Mouse (Mus musculus) liver, embryonic 13.5 days (tissue): Measurements from ENCODE around the gene Lamb1. TPM values are rescaled to one million over a fixed set of nuclear protein-coding genes. Genes with fewer than 3 reads are reported as not detected.

ENCODE experiments used
- ATAC-seq: fragments of 200-750 bp; cut with Nextera tagmentation; 2 replicates; pipeline ENCODE4 v1.8.0; 2017; ENCODE audit warnings: low read depth, mild to moderate bottlenecking, moderate number of reproducible peaks, moderate library complexity
- DNase-seq: peaks from one replicate; pipeline ENCODE4 v3.0.0; 2022
- H3K27ac ChIP-seq: fragments of 300-500 bp; sonication (generic); 2 replicates; pipeline ENCODE4 v1.5.1; 2015; ENCODE audit warnings: moderate library complexity, mild to moderate bottlenecking, inconsistent platforms
- H3K27me3 ChIP-seq: fragments of 300-500 bp; sonication (generic); 2 replicates; pipeline ENCODE4 v1.6.1; 2015; ENCODE audit warnings: mild to moderate bottlenecking, inconsistent platforms
- H3K36me3 ChIP-seq: fragments of 300-500 bp; sonication (generic); 2 replicates; pipeline ENCODE4 v1.6.1; 2015; ENCODE audit warnings: mild to moderate bottlenecking, inconsistent platforms
- H3K4me1 ChIP-seq: fragments of 300-500 bp; sonication (generic); replicated peaks from 2 replicates; pipeline ENCODE4 v1.6.1; 2015; ENCODE audit warnings: inconsistent platforms
- H3K4me2 ChIP-seq: fragments of 300-500 bp; sonication (generic); 2 replicates; pipeline ENCODE4 v1.6.1; 2015; ENCODE audit warnings: inconsistent platforms, mild to moderate bottlenecking, moderate library complexity
- H3K4me3 ChIP-seq: fragments of 300-500 bp; sonication (generic); replicated peaks from 2 replicates; pipeline ENCODE4 v1.5.1; 2015; ENCODE audit warnings: mild to moderate bottlenecking, inconsistent platforms
- H3K9ac ChIP-seq: fragments of 300-500 bp; sonication (generic); 2 replicates; pipeline ENCODE4 v1.6.1; 2015; ENCODE audit warnings: mild to moderate bottlenecking, inconsistent platforms
- H3K9me3 ChIP-seq: fragments of 300-500 bp; sonication (generic); replicated peaks from 2 replicates; pipeline ENCODE4 v1.6.1; 2016; ENCODE audit warnings: inconsistent platforms
- WGBS: fragments of 180-500 bp; shearing (Covaris S2); methylation state at CpG from one replicate; pipeline ENCODE4 v1.1.7; 2015; ENCODE audit not compliant: insufficient replicate concordance; 5-methylcytosine and 5-hydroxymethylcytosine counted together
- polyA plus RNA-seq: library from polyadenylated mRNA; unstranded; fragments of >200 nt; fragmentation: Nextera tagmentation; extraction: Ambion mirVana; gene quantifications from 2 replicates; pipeline ENCODE4 v1.2.1, GENCODE M21; 2015

The Lamb1 gene
- polyA plus RNA-seq, 1 experiment from 2014 or later, result 3.7 TPM

DNA sequence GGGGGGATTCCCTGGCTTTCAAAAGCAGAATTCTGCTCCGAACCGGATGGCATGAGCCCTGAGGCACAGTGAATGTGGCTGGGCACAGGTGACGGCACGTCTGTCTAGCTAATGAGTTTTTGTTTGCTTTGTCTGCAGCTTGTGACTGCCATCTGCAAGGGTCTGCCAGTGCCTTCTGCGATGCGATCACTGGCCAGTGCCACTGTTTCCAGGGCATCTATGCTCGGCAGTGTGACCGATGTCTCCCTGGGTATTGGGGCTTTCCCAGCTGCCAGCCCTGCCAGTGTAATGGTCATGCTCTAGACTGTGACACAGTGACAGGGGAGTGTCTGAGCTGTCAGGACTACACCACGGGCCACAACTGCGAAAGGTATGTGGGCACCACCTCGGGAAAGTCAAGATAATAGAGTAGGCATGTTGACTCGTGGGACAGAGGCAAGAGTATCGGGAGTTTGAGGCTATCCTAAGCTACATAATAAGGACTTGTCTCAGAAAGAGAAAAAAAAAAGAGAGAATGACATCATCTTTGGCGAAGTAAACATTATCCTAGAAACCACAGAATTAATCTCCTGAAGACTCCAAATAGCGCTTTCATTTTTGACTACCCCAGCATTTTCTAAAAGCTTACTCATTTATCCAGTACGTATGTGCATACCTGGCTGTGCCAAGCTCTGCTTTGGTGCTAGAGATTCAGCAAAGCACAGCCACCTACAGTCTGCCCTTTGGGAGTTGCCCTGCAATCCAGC lies 37.9 kb downstream of the Lamb1 start:
- Histone ChIP-seq H3K27ac (no peak overlapping the region), H3K4me3 (no peak overlapping the region), H3K9ac (no peak overlapping the region), H3K4me2 (no peak overlapping the region), H3K27me3 (no peaks in the 10 kb centered on the region), H3K9me3 (no peaks in the 10 kb centered on the region), H3K36me3 (no peaks in the 10 kb centered on the region), H3K4me1 (no peaks in the 10 kb centered on the region)
- WGBS, result 74% methylated on average over 16 of the region's 16 CpGs
- DNase-seq (no peak), ATAC-seq (no peak)

DNA sequence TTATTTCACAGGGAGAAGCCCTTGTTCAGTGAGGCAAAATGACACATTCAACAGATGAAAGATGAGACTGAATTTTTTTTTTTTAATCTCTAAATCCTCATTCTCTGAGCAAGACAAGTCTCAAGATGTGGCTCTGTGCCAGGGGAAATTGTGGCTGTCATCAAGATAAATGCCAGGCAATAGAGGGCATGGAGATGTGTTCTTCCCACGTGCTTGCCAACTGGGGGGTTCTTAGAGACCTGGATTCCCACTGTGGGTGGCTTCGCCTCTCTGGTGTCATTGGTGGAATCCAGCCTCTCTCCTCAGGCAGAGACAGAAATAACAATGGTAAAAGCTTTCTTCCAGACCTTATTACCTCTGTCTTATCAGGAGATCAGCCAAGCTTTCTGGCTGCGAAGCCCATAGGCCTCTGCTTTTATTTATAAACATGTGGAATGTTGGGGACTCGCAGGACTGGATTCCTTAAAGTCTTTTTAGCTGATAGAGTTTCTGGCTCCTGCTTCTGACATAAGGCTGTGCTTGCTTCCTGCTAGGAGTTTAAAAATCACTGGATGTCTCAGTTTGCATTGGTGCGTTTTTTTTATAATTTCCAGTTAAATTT lies 41.1 kb downstream of the Lamb1 start:
- H3K9ac ChIP-seq, result no peak overlapping the region
- H3K27me3 ChIP-seq, result no peaks in the 10 kb centered on the region
- no peaks in the 10 kb centered on the region for H3K9me3 ChIP-seq
- no peak overlapping the region for H3K4me3 ChIP-seq
- ATAC-seq, result no peak
- H3K27ac ChIP-seq, result no peak overlapping the region
- no peak overlapping the region for H3K4me2 ChIP-seq
- no peaks in the 10 kb centered on the region for H3K4me1 ChIP-seq
- no peaks in the 10 kb centered on the region for H3K36me3 ChIP-seq
- WGBS, result 56% methylated on average over 5 of the region's 5 CpGs
- no peak for DNase-seq

DNA sequence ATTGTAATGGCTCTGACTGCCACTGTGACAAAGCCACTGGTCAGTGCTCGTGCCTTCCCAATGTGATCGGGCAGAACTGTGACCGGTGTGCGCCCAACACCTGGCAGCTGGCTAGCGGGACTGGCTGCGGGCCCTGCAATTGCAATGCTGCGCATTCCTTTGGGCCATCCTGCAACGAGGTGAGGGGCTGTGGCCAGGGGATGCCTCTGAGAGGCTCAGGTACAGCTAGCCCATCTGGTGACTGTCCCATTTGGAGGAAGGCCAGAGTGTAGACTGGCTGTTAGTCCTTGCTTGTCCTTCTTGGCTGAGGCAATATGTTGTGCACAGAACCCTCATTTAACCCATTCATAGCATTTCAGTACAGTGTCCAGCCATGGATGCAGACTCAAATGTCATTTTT lies 42.0 kb downstream of the Lamb1 start:
- H3K9me3 ChIP-seq, result no peaks in the 10 kb centered on the region
- H3K27me3 ChIP-seq, result no peaks in the 10 kb centered on the region
- H3K4me2 ChIP-seq, result no peak overlapping the region
- 84% methylated on average over 8 of the region's 8 CpGs for WGBS
- H3K36me3 ChIP-seq, result no peaks in the 10 kb centered on the region
- no peaks in the 10 kb centered on the region for H3K4me1 ChIP-seq
- no peak overlapping the region for H3K27ac ChIP-seq
- H3K9ac ChIP-seq, result no peak overlapping the region
- ATAC-seq (no peak), DNase-seq (no peak)
- H3K4me3 ChIP-seq, result no peak overlapping the region

DNA sequence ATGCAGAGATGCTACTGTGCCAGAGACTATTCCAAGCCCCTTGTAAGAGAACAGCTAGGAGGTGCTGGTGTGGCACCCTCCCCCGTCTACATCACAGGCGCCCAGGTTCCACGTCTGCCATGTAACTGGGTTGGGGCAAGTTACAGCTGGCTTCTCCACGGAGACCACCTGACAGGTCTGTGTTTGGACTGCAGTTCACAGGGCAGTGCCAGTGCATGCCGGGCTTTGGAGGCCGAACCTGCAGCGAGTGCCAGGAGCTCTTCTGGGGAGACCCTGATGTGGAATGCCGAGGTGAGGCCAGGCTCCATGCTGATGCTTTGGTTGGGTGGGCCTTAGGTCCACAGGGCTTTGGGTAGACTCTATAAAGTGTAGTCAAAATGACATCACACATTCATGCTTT lies 42.7 kb downstream of the Lamb1 start:
- 77% methylated on average over 8 of the region's 8 CpGs for WGBS
- ATAC-seq (no peak), DNase-seq (no peak)
- Histone ChIP-seq H3K4me3 (no peak overlapping the region), H3K9me3 (no peaks in the 10 kb centered on the region), H3K36me3 (no peaks in the 10 kb centered on the region), H3K27me3 (no peaks in the 10 kb centered on the region), H3K9ac (no peak overlapping the region), H3K4me2 (no peak overlapping the region), H3K4me1 (no peaks in the 10 kb centered on the region), H3K27ac (no peak overlapping the region)

DNA sequence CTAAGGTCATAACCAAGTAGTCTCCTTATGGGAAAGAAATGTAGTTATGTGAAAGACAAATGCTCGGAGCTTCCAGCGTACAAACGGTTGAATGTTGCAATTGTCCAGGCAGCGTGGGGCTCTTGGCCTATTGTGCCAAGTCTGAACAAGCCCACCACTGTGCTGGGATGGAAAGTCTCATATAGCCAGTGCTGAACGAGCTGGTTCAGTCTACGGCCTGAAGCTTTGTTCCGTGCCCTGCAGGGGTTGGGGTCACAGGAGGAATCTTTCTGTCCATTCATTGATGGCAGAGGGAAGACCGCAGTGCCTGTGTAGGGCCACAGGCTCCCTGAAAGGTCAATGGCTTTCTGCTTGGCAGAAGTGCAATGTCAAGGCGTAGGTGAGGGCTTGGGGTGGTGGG lies 45.7 kb downstream of the Lamb1 start:
- H3K4me2 ChIP-seq, result no peak overlapping the region
- H3K36me3 ChIP-seq, result no peaks in the 10 kb centered on the region
- no peak overlapping the region for H3K9ac ChIP-seq
- WGBS, result 77% methylated on average over 9 of the region's 9 CpGs
- ATAC-seq (no peak), DNase-seq (no peak)
- H3K27me3 ChIP-seq, result no peaks in the 10 kb centered on the region
- H3K27ac ChIP-seq, result no peak overlapping the region
- no peaks in the 10 kb centered on the region for H3K4me1 ChIP-seq
- no peaks in the 10 kb centered on the region for H3K9me3 ChIP-seq
- no peak overlapping the region for H3K4me3 ChIP-seq

DNA sequence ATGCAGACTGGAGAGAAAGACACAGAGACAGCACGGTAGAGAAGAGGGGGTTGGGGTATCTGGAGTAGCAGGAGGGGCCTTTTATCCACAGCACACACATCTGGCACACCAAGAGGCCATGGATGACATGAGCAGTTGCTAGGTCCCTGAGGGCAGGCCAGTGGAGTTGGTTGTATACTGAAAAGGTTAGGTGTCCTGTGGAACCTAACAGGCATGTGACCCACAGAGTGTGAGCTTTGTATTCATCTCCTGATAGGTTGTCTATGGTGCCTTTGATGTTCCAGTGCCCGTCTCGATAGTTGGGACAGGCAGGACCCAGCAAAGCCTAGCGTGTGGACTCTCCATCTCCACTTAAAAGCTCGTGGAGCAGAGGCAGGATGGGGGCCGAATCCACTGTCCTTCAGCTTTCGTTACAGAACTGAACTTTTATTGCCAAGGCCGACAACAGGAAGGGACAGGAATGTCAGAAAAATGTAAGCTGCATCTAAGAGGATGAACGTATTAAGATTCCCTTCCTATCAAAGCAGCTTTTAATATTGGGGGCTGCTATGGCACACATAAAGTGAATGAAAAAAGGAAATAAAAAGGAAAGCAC lies 46.7 kb downstream of the Lamb1 start:
- Histone ChIP-seq H3K27ac (no peak overlapping the region), H3K9me3 (no peaks in the 10 kb centered on the region), H3K9ac (no peak overlapping the region), H3K36me3 (no peaks in the 10 kb centered on the region), H3K4me1 (no peaks in the 10 kb centered on the region), H3K4me2 (no peak overlapping the region), H3K4me3 (no peak overlapping the region), H3K27me3 (no peaks in the 10 kb centered on the region)
- DNase-seq (no peak), ATAC-seq (no peak)
- WGBS, result 61% methylated on average over 9 of the region's 9 CpGs

DNA sequence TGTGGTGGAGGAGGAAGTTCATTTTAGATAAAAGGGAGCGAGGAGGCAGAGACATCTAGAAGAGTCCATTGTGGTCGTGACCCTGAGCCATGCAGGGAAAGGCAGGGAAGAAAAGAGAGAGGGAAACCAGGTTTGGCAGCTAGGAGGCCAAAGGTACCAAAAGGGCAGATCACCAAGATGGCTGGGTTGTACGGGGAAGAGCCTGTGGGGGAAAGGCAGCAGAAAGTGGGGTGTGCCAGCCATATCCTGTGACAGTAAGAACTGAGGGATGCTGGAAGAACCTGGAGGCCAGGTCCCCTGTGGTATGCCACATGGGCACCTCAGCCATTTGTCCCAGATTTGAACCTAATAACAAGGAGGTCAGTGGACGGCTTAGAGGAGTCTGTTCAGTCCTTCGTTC lies 47.2 kb downstream of the Lamb1 start:
- Histone ChIP-seq H3K9ac (no peak overlapping the region), H3K4me3 (no peak overlapping the region), H3K9me3 (no peaks in the 10 kb centered on the region), H3K27me3 (no peaks in the 10 kb centered on the region), H3K36me3 (no peaks in the 10 kb centered on the region), H3K27ac (no peak overlapping the region), H3K4me2 (no peak overlapping the region), H3K4me1 (no peaks in the 10 kb centered on the region)
- 68% methylated on average over 5 of the region's 5 CpGs for WGBS
- DNase-seq (no peak), ATAC-seq (no peak)

DNA sequence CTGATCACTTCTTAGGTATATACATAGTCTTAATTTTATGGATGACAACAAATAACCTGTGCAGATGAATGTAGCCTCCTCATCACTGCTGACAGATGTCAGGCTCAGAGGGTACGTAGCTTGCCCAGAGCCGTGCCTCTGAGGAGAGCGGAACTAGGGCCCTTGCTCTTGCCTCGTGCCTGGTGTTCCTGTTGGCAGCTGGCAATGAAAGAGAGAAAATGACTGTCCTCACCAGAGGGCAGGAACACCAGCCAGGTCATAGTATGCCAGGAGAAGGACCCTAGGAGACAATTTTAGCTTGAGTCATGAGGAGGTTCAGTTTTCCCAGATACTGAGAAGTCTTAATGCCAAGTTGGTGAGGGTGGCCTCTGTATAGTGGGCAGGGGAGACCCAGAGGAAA lies 48.1 kb downstream of the Lamb1 start:
- no peaks in the 10 kb centered on the region for H3K36me3 ChIP-seq
- no peak overlapping the region for H3K27ac ChIP-seq
- no peak for DNase-seq
- H3K4me1 ChIP-seq, result no peaks in the 10 kb centered on the region
- H3K4me3 ChIP-seq, result no peak overlapping the region
- no peaks in the 10 kb centered on the region for H3K9me3 ChIP-seq
- WGBS, result 73% methylated on average over 4 of the region's 4 CpGs
- no peaks in the 10 kb centered on the region for H3K27me3 ChIP-seq
- no peak overlapping the region for H3K4me2 ChIP-seq
- H3K9ac ChIP-seq, result no peak overlapping the region
- ATAC-seq, result no peak

DNA sequence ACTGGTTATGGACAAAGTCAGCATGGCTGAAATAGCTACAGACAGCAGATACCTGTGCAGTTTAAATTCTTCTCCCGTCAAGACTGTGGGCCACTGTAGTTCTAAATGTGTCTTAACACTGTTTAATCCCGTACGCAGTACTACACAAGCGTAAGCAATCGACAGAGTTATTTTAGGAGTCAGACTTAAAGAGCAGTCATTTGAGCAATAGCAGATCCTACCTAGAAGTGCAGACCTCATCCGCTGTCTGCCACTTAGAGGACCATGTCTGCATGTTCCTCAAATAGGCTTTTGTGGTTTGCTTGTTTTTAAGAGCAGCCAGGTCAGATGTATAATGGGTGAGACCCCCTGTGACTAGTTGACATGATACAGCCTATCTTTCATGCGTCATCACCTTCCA lies 49.3 kb downstream of the Lamb1 start:
- ATAC-seq (no peak), DNase-seq (no peak)
- no peaks in the 10 kb centered on the region for H3K36me3 ChIP-seq
- no peak overlapping the region for H3K4me2 ChIP-seq
- no peak overlapping the region for H3K9ac ChIP-seq
- H3K4me1 ChIP-seq, result no peaks in the 10 kb centered on the region
- WGBS, result 69% methylated on average over 7 of the region's 7 CpGs
- no peaks in the 10 kb centered on the region for H3K9me3 ChIP-seq
- no peak overlapping the region for H3K4me3 ChIP-seq
- H3K27ac ChIP-seq, result no peak overlapping the region
- H3K27me3 ChIP-seq, result no peaks in the 10 kb centered on the region

DNA sequence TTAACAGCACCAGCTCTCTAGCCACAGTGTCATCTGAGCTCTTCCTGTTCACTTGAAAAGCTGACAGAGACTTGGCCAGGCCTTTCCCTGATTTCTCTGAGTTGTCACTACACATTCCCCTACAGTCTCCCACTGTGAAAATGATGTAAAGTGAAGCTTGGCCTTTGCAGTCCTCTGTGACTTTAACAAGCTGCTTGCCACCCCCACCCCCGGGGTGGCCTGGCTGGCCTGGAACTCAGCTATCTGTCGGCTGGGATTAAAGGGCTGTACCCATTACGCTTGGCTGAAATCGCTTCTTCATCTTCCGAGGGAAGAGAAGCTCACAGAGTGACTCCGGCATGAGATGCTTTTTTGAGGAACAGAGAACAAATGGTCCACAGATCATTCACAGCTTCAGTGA lies 50.9 kb downstream of the Lamb1 start:
- no peak overlapping the region for H3K4me2 ChIP-seq
- H3K27me3 ChIP-seq, result no peaks in the 10 kb centered on the region
- no peaks in the 10 kb centered on the region for H3K4me1 ChIP-seq
- H3K27ac ChIP-seq, result no peak overlapping the region
- H3K9ac ChIP-seq, result no peak overlapping the region
- WGBS, result 71% methylated on average over 6 of the region's 6 CpGs
- DNase-seq (no peak), ATAC-seq (no peak)
- H3K9me3 ChIP-seq, result no peaks in the 10 kb centered on the region
- no peak overlapping the region for H3K4me3 ChIP-seq
- no peaks in the 10 kb centered on the region for H3K36me3 ChIP-seq

DNA sequence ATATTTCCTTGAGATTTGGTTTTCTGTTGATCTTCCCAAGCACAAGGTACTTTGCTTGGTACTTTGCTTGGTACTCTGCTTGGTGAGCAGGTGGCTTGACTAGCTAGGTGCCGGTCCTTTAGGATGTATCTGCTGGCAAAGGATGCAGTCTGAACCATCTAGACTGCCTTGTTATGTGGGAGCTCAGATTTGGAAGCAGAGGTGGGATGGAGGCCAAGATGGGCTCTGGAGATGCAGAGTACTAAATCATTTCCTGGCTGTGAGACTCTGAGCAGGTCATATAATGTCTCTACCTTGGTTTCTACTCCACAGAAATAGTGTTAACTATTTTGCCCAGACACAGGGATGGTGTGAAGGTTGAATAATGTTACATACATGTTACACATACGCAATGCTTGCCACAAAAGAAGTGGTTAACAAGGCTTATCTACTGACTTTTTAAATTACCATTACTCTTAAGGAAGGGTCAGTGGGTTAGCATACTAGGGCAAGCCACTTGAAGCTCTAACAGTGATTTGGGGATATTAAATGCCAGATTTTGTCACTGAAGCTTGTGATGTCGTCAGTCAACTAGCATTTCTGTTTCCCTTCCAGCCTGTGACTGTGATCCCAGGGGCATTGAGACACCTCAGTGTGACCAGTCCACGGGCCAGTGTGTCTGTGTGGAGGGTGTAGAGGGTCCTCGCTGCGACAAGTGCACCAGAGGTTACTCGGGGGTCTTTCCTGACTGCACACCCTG lies 52.8 kb downstream of the Lamb1 start:
- H3K36me3 ChIP-seq, result no peaks in the 10 kb centered on the region
- no peak for ATAC-seq

More for the DNA sequence above, 52.8 kb downstream of the Lamb1 start:
- no peaks in the 10 kb centered on the region for H3K9me3 ChIP-seq
- no peak overlapping the region for H3K27ac ChIP-seq
- no peaks in the 10 kb centered on the region for H3K4me1 ChIP-seq
- no peak overlapping the region for H3K9ac ChIP-seq
- WGBS, result 71% methylated on average over 7 of the region's 7 CpGs
- no peak overlapping the region for H3K4me3 ChIP-seq
- no peaks in the 10 kb centered on the region for H3K27me3 ChIP-seq
- no peak overlapping the region for H3K4me2 ChIP-seq
- DNase-seq, result no peak
